Mouse (Mus musculus): ENCODE results near the gene Gatad2b. TPM values are rescaled to one million over a fixed set of nuclear protein-coding genes. Genes with fewer than 3 reads are reported as not detected.
"Not testable (repeated sequence)": the region's sequence is repeated elsewhere in the genome, so short reads cannot be mapped to it uniquely, and the experiment has no call there.

Gatad2b gene
- total and polyA plus RNA-seq, 2 experiments from 2014 or later: 12.6 to 34.1 TPM

GRCm38 (mm10) chr3:90279216-90279615 lies 13.8 kb upstream of the Gatad2b start:
- Histone ChIP-seq H3K4me1 (ENCODE audit: insufficient read depth) (no peaks in the 10 kb centered on the region), H3K9me3 (ENCODE audit: low read length) (no peaks in the 10 kb centered on the region), H3K4me3 (ENCODE audit: low read depth, low read length) (no peak overlapping the region), H3K27me3 (ENCODE audit: insufficient read depth, low read length) (no peaks in the 10 kb centered on the region), H3K9ac (no peak overlapping the region), H3K4me2 (ENCODE audit: low read depth) (no peak overlapping the region), H3K27ac (ENCODE audit: low read depth, low read length) (no peak overlapping the region), H3K36me3 (ENCODE audit: insufficient read depth) (peaks cover 45% of the 10 kb centered on the region)
- WGBS: 92% methylated on average over 9 of the region's 9 CpGs
- ATAC-seq: no peak
- TF ChIP-seq CTCF (IDR thresholded peaks at IDR 0.05; ENCODE audit: low read depth): no peak
- DNase-seq: no peak

GRCm38 (mm10) chr3:90279743-90280142 lies 13.2 kb upstream of the Gatad2b start:
- no peaks in the 10 kb centered on the region for H3K9me3 ChIP-seq (ENCODE audit: low read length)
- ATAC-seq: no peak
- no peak overlapping the region for H3K4me3 ChIP-seq (ENCODE audit: low read depth, low read length)
- no peak overlapping the region for H3K9ac ChIP-seq
- TF ChIP-seq CTCF (IDR thresholded peaks at IDR 0.05; ENCODE audit: low read depth): no peak
- peaks cover 43% of the 10 kb centered on the region for H3K36me3 ChIP-seq (ENCODE audit: insufficient read depth)
- H3K27me3 ChIP-seq (ENCODE audit: insufficient read depth, low read length): no peaks in the 10 kb centered on the region
- H3K27ac ChIP-seq (ENCODE audit: low read depth, low read length): no peak overlapping the region
- no peaks in the 10 kb centered on the region for H3K4me1 ChIP-seq (ENCODE audit: insufficient read depth)
- H3K4me2 ChIP-seq (ENCODE audit: low read depth): no peak overlapping the region
- 97% methylated on average over 7 of the region's 7 CpGs for WGBS
- no peak for DNase-seq

- no peaks in the 10 kb centered on the region for H3K9me3 ChIP-seq (ENCODE audit: low read length)
- TF ChIP-seq CTCF (IDR thresholded peaks at IDR 0.05; ENCODE audit: low read depth): no peak
- DNase-seq (no peak), ATAC-seq (no peak)
- H3K9ac ChIP-seq: no peak overlapping the region
- H3K4me1 ChIP-seq (ENCODE audit: insufficient read depth): no peaks in the 10 kb centered on the region
- H3K27ac ChIP-seq (ENCODE audit: low read depth, low read length): no peak overlapping the region
- no peak overlapping the region for H3K4me3 ChIP-seq (ENCODE audit: low read depth, low read length)
- peaks cover 40% of the 10 kb centered on the region for H3K36me3 ChIP-seq (ENCODE audit: insufficient read depth)
- 90% methylated on average over 9 of the region's 9 CpGs for WGBS
- H3K27me3 ChIP-seq (ENCODE audit: insufficient read depth, low read length): no peaks in the 10 kb centered on the region
- no peak overlapping the region for H3K4me2 ChIP-seq (ENCODE audit: low read depth)
These were observed 12.3 kb upstream of the Gatad2b start for GRCm38 (mm10) chr3:90280708-90281107.

GRCm38 (mm10) chr3:90284150-90284549 lies 8.8 kb upstream of the Gatad2b start:
- WGBS: 96% methylated on average over 2 of the region's 2 CpGs
- Histone ChIP-seq H3K4me2 (ENCODE audit: low read depth) (no peak overlapping the region), H3K4me3 (ENCODE audit: low read depth, low read length) (no peak overlapping the region), H3K4me1 (ENCODE audit: insufficient read depth) (no peaks in the 10 kb centered on the region), H3K27ac (ENCODE audit: low read depth, low read length) (no peak overlapping the region), H3K9ac (no peak overlapping the region), H3K9me3 (ENCODE audit: low read length) (no peaks in the 10 kb centered on the region), H3K36me3 (ENCODE audit: insufficient read depth) (peaks cover 16% of the 10 kb centered on the region), H3K27me3 (ENCODE audit: insufficient read depth, low read length) (no peaks in the 10 kb centered on the region)
- no peak for TF ChIP-seq CTCF (IDR thresholded peaks at IDR 0.05; ENCODE audit: low read depth)
- ATAC-seq (no peak), DNase-seq (no peak)

GRCm38 (mm10) chr3:90289403-90289802 lies 3.6 kb upstream of the Gatad2b start:
- not testable (repeated sequence) for H3K27me3 ChIP-seq (ENCODE audit: insufficient read depth, low read length); H3K9ac ChIP-seq; DNase-seq; H3K4me1 ChIP-seq (ENCODE audit: insufficient read depth); H3K4me3 ChIP-seq (ENCODE audit: low read depth, low read length); H3K4me2 ChIP-seq (ENCODE audit: low read depth); H3K9me3 ChIP-seq (ENCODE audit: low read length); H3K27ac ChIP-seq (ENCODE audit: low read depth, low read length); ATAC-seq; H3K36me3 ChIP-seq (ENCODE audit: insufficient read depth)
- 73% methylated on average over 2 of the region's 3 CpGs for WGBS

- ATAC-seq (no peak), DNase-seq (no peak)
- Histone ChIP-seq H3K4me3 (ENCODE audit: low read depth, low read length) (no peak overlapping the region), H3K27me3 (ENCODE audit: insufficient read depth, low read length) (no peaks in the 10 kb centered on the region), H3K27ac (ENCODE audit: low read depth, low read length) (no peak overlapping the region), H3K4me1 (ENCODE audit: insufficient read depth) (peaks cover 9% of the 10 kb centered on the region; the same call in 1 of the 2 replicates), H3K9ac (no peak overlapping the region), H3K9me3 (ENCODE audit: low read length) (no peaks in the 10 kb centered on the region), H3K4me2 (ENCODE audit: low read depth) (no peak overlapping the region), H3K36me3 (ENCODE audit: insufficient read depth) (no peaks in the 10 kb centered on the region)
- TF ChIP-seq CTCF (IDR thresholded peaks at IDR 0.05; ENCODE audit: low read depth): peak; percentile 15; the same call in 1 of the 2 replicates
- WGBS: 89% methylated on average over 1 of the region's 1 CpGs
These were observed 2.4 kb upstream of the Gatad2b start for GRCm38 (mm10) chr3:90290602-90291001.

GRCm38 (mm10) chr3:90291982-90292344 lies 1.0 kb upstream of the Gatad2b start:
- no peaks in the 10 kb centered on the region for H3K27me3 ChIP-seq (ENCODE audit: insufficient read depth, low read length)

More at GRCm38 (mm10) chr3:90291982-90292344, 1.0 kb upstream of the Gatad2b start:
- 36% methylated on average over 2 of the region's 2 CpGs for WGBS
- H3K27ac ChIP-seq (ENCODE audit: low read depth, low read length): peak overlapping the region; percentile 98
- H3K9me3 ChIP-seq (ENCODE audit: low read length): no peaks in the 10 kb centered on the region
- peak overlapping the region; percentile 65 for H3K4me2 ChIP-seq (ENCODE audit: low read depth)
- no peak for TF ChIP-seq CTCF (IDR thresholded peaks at IDR 0.05; ENCODE audit: low read depth)
- peak overlapping the region; percentile 81 for H3K9ac ChIP-seq
- peak overlapping the region; percentile 97 for H3K4me3 ChIP-seq (ENCODE audit: low read depth, low read length)
- no peaks in the 10 kb centered on the region for H3K36me3 ChIP-seq (ENCODE audit: insufficient read depth)
- no peak for ATAC-seq
- H3K4me1 ChIP-seq (ENCODE audit: insufficient read depth): peaks cover 11% of the 10 kb centered on the region; the same call in 1 of the 2 replicates
- DNase-seq: no peak

All from forebrain, postnatal 0 days (tissue).